Mouse (Mus musculus): ENCODE results near the gene Lrrc34. TPM values are rescaled to one million over a fixed set of nuclear protein-coding genes. Genes with fewer than 3 reads are reported as not detected.

Gene Lrrc34
- polyA plus RNA-seq, 1 experiment: 0.04 TPM

DNA sequence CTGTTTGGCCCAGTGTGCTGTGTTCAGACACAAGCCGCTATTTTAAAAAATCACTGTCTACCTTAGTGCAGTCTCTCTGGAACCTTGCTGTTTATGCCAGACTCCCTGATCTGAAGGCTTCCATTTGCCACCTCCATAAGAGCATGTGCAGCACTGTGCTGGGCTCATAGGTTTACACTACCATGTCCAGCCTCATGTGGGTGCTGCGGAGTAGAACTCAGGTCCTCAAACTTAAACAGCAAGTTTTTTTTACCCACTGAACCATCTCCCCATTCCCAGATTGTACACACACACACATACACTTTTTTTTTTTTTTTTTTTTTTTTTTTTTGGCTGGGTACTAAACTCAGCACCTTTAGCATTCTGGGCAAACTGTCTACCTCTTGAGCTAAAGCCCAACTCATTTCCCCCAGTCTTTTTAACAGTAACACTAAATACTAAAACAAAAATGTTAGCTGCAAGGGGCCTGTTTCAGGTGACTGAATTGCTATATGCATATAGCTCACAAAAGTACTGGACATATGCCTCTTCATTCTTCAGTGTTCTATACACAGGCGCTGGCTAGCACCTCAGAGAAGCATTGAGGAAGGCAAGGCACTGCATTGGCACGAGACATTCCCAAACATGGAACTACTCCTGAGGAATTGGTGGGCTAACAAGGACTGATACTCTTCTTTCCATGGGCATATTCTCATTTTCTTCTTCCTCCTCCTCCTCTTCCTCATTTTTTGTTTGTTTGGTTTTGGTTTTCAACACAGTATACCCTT, 53.8 kb downstream of the Lrrc34 start:
- Histone ChIP-seq H3K27ac (ENCODE audit: insufficient read depth, low read length) (no peak overlapping the region), H3K4me3 (ENCODE audit: extremely low read depth, insufficient read depth, insufficient read length) (no peak overlapping the region), H3K4me1 (ENCODE audit: control insufficient read depth, insufficient read depth, insufficient read length) (no peaks in the 10 kb centered on the region), H3K27me3 (ENCODE audit: control insufficient read depth, insufficient read depth, low read length) (0 out of 2 replicates have a peak, but pooled peaks cover 3% of the 10 kb centered on the region), H3K36me3 (ENCODE audit: control insufficient read depth, insufficient read depth, low read length) (no peaks in the 10 kb centered on the region)
- TF ChIP-seq POLR2A (IDR thresholded peaks at IDR 0.05; ENCODE audit: low read depth, low read length): no peak
- no peak for TF ChIP-seq CTCF (IDR thresholded peaks at IDR 0.05; ENCODE audit: extremely low read depth, insufficient read depth, insufficient read length, insufficient replicate concordance)
- WGBS: 82% methylated on average over 4 of the region's 4 CpGs
- DNase-seq (ENCODE audit: low read depth in 1 of 2, low spot score in 2 of 2): no peak

DNA sequence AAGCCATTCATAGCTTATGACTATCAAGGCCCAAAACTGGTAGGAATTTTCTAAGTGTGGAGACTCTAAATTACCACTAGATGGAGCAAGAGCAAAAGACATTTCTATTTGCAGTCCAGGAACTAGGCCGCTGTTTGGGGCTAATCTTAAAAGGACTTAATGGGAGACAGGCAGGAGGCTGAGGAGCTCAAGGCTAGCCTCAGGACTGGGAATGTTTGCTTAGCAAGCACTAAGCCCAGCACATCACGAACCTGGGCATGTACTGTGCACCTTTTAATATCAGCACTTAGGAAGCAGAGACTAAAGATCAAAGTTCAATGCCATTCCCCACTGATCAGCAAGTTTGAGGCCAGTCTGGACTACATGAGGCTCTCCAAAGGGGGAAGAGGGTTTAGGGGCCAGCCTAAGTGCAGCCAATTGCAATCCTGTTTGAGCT, 55.2 kb downstream of the Lrrc34 start:
- H3K27me3 ChIP-seq (ENCODE audit: control insufficient read depth, insufficient read depth, low read length): 0 out of 2 replicates have a peak, but pooled peaks cover 3% of the 10 kb centered on the region
- no peak for TF ChIP-seq POLR2A (IDR thresholded peaks at IDR 0.05; ENCODE audit: low read depth, low read length)
- TF ChIP-seq CTCF (IDR thresholded peaks at IDR 0.05; ENCODE audit: extremely low read depth, insufficient read depth, insufficient read length, insufficient replicate concordance): peak; percentile 21; the same call in 1 of the 2 replicates
- no peaks in the 10 kb centered on the region for H3K4me1 ChIP-seq (ENCODE audit: control insufficient read depth, insufficient read depth, insufficient read length)
- no peak overlapping the region for H3K4me3 ChIP-seq (ENCODE audit: extremely low read depth, insufficient read depth, insufficient read length)
- peak in 1 of 2 experiments; percentile 48 for DNase-seq (ENCODE audit: low read depth in 1 of 2, low spot score in 2 of 2)
- H3K36me3 ChIP-seq (ENCODE audit: control insufficient read depth, insufficient read depth, low read length): no peaks in the 10 kb centered on the region
- WGBS: 1% methylated on average over 2 of the region's 2 CpGs
- no peak overlapping the region for H3K27ac ChIP-seq (ENCODE audit: insufficient read depth, low read length)

DNA sequence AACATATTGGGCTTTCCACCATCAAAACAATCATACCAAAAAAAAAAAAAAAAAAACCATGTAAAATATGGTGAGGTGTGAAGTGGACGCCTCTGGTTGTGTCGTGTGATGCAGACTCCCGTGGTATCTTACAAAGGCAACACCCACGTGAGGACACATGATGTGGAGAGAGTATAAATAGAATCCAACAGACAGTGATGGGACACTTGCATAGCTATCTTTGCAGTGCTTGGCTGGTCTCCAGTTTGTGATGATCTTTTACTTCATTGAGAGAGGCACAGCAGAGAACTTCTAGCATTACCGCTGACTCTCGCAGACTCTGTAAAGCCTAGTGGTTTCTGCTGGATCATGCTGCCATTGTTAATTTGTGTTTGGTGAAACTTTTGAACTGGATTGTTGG, 58.8 kb downstream of the Lrrc34 start:
- no peaks in the 10 kb centered on the region for H3K4me1 ChIP-seq (ENCODE audit: control insufficient read depth, insufficient read depth, insufficient read length)
- DNase-seq (ENCODE audit: low read depth in 1 of 2, low spot score in 2 of 2): no peak
- no peaks in the 10 kb centered on the region for H3K27me3 ChIP-seq (ENCODE audit: control insufficient read depth, insufficient read depth, low read length)
- H3K4me3 ChIP-seq (ENCODE audit: extremely low read depth, insufficient read depth, insufficient read length): no peak overlapping the region
- no peaks in the 10 kb centered on the region for H3K36me3 ChIP-seq (ENCODE audit: control insufficient read depth, insufficient read depth, low read length)
- no peak overlapping the region for H3K27ac ChIP-seq (ENCODE audit: insufficient read depth, low read length)
- 81% methylated on average over 6 of the region's 6 CpGs for WGBS
- TF ChIP-seq POLR2A (IDR thresholded peaks at IDR 0.05; ENCODE audit: low read depth, low read length): no peak
- TF ChIP-seq CTCF (IDR thresholded peaks at IDR 0.05; ENCODE audit: extremely low read depth, insufficient read depth, insufficient read length, insufficient replicate concordance): no peak

Other genes starting within 250 kb of the Lrrc34 start
- 0.47 and 0.65 TPM in 2 replicates for gene Mecom, start 99.9 kb downstream of the Lrrc34 start, polyA plus RNA-seq (2012; rRNA removed)
- gene Actrt3, start 47.9 kb downstream of the Lrrc34 start, polyA plus RNA-seq (2012; rRNA removed): 0.04 TPM in 1 of 2 replicates, not detected in the other
- gene Mynn, start 45.8 kb downstream of the Lrrc34 start, polyA plus RNA-seq (2012; rRNA removed): 4.7 and 9.8 TPM in 2 replicates
- not detected in 2 replicates for gene Lrriq4, start 3.4 kb downstream of the Lrrc34 start, polyA plus RNA-seq (2012; rRNA removed)
- gene Lrrc31, start 52.0 kb upstream of the Lrrc34 start, polyA plus RNA-seq (2012; rRNA removed): not detected in 2 replicates
- 0.02 TPM in 1 of 2 replicates, not detected in the other for gene Samd7, start 98.4 kb upstream of the Lrrc34 start, polyA plus RNA-seq (2012; rRNA removed)
- gene Sec62, start 145.0 kb upstream of the Lrrc34 start, polyA plus RNA-seq (2012; rRNA removed): 5.0 and 6.1 TPM in 2 replicates
- 3.5 and 3.8 TPM in 2 replicates for gene Gpr160, start 208.1 kb upstream of the Lrrc34 start, polyA plus RNA-seq (2012; rRNA removed)

Measured in spleen, adult 2 months (tissue).